Mouse (Mus musculus): ENCODE results near the gene Gm21304.
"Not testable (repeated sequence)": the region's sequence is repeated elsewhere in the genome, so short reads cannot be mapped to it uniquely, and the experiment has no call there.

Gm21304 gene

DNA sequence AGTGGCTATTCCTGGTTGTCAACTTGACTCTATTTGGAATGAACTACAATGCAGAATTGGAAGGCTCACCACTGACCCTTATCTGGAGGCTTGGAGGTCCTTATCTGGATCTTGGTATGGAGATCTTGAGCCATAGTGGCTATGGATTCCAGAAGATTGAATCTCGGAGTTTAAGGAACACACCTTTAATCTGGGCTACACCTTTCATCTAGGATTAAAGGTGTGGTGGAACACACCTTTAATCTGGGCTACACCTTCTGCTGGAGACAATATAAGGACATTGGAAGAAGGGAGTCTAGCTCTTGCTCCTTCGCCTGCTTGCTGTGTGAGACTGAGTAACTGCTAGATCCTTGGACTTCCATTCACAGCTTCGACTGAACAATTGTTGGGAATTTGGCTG is at the start of gene Gm21304:
Gene Gm21304, plus strand, starts transcription at position 301 of the 400 bp plus-strand sequence.
- DNase-seq = not testable (repeated sequence)

DNA sequence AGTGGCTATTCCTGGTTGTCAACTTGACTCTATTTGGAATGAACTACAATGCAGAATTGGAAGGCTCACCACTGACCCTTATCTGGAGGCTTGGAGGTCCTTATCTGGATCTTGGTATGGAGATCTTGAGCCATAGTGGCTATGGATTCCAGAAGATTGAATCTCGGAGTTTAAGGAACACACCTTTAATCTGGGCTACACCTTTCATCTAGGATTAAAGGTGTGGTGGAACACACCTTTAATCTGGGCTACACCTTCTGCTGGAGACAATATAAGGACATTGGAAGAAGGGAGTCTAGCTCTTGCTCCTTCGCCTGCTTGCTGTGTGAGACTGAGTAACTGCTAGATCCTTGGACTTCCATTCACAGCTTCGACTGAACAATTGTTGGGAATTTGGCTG is 25.6 kb upstream of the Gm21304 start, which contains the start of gene Gm21293:
Gene Gm21293, plus strand, starts transcription at position 301 of the 400 bp plus-strand sequence.
- DNase-seq = not testable (repeated sequence)

DNA sequence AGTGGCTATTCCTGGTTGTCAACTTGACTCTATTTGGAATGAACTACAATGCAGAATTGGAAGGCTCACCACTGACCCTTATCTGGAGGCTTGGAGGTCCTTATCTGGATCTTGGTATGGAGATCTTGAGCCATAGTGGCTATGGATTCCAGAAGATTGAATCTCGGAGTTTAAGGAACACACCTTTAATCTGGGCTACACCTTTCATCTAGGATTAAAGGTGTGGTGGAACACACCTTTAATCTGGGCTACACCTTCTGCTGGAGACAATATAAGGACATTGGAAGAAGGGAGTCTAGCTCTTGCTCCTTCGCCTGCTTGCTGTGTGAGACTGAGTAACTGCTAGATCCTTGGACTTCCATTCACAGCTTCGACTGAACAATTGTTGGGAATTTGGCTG is 17.1 kb upstream of the Gm21304 start, which contains the start of gene Gm6763:
Gene Gm6763, plus strand, starts transcription at position 301 of the 400 bp plus-strand sequence.
- DNase-seq = not testable (repeated sequence)

DNA sequence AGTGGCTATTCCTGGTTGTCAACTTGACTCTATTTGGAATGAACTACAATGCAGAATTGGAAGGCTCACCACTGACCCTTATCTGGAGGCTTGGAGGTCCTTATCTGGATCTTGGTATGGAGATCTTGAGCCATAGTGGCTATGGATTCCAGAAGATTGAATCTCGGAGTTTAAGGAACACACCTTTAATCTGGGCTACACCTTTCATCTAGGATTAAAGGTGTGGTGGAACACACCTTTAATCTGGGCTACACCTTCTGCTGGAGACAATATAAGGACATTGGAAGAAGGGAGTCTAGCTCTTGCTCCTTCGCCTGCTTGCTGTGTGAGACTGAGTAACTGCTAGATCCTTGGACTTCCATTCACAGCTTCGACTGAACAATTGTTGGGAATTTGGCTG is 8.6 kb upstream of the Gm21304 start, which contains the start of gene Gm8764:
Gene Gm8764, plus strand, starts transcription at position 301 of the 400 bp plus-strand sequence.
- DNase-seq = not testable (repeated sequence)

DNA sequence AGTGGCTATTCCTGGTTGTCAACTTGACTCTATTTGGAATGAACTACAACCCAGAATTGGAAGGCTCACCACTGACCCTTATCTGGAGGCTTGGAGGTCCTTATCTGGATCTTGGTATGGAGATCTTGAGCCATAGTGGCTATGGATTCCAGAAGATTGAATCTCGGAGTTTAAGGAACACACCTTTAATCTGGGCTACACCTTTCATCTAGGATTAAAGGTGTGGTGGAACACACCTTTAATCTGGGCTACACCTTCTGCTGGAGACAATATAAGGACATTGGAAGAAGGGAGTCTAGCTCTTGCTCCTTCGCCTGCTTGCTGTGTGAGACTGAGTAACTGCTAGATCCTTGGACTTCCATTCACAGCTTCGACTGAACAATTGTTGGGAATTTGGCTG is 8.4 kb downstream of the Gm21304 start, which contains the start of gene Gm21312:
Gene Gm21312, plus strand, starts transcription at position 301 of the 400 bp plus-strand sequence.
- not testable (repeated sequence) for DNase-seq

DNA sequence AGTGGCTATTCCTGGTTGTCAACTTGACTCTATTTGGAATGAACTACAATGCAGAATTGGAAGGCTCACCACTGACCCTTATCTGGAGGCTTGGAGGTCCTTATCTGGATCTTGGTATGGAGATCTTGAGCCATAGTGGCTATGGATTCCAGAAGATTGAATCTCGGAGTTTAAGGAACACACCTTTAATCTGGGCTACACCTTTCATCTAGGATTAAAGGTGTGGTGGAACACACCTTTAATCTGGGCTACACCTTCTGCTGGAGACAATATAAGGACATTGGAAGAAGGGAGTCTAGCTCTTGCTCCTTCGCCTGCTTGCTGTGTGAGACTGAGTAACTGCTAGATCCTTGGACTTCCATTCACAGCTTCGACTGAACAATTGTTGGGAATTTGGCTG is 16.9 kb downstream of the Gm21304 start, which contains the start of gene Gm20765:
Gene Gm20765, plus strand, starts transcription at position 301 of the 400 bp plus-strand sequence.
- not testable (repeated sequence) for DNase-seq

DNA sequence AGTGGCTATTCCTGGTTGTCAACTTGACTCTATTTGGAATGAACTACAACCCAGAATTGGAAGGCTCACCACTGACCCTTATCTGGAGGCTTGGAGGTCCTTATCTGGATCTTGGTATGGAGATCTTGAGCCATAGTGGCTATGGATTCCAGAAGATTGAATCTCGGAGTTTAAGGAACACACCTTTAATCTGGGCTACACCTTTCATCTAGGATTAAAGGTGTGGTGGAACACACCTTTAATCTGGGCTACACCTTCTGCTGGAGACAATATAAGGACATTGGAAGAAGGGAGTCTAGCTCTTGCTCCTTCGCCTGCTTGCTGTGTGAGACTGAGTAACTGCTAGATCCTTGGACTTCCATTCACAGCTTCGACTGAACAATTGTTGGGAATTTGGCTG is 25.4 kb downstream of the Gm21304 start, which contains the start of gene Gm4340:
Gene Gm4340, plus strand, starts transcription at position 301 of the 400 bp plus-strand sequence.
- not testable (repeated sequence) for DNase-seq

DNA sequence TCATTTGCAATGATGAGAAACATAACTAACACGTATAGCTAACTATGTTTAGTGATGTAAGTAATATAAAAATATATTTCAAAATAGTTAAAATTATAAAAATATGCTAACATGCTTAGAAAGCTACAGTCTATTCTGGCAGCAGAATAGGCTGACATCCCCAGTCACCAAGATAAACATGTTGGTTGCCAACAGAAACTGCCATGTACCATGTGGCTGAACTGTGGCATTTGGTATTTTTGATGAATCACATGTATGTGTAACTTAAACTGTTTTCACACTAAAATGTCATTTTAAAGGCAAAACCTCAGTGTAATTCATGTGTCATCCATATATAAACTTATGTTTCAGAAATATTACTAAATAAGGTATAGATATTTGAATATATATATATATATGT is 41.3 kb downstream of the Gm21304 start:
- DNase-seq = no peak

DNA sequence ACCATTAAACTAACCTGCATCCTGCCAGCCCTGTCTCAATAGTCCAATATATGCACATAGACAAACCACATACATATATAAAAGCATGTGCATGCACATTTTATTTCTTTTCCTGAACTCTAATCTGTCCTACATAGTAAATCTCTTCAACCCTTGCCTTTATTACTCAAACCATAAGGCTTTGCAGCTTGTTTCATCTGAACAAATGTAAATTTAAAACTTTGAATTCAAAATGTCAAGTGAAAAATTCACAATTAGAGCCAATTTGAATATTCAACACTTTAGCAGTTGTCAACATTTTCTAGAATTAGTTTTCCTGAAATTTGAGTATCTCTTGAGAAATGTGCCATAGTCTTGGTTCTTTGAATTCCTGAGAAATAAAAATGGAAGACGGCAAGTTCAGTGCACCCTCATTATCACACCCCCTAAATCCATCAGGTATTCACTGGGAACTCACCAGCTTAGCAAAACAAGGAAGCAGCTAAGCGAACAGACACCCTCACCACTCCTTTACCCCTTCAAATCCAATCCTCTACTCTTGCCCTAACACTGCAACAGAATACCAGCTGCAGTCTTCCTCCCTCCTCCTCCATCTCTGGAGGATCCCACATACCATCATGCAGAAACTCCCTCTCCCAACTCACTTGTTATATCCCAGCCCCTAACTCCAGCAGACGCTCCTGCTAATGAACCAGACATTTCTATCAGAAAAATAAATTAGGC is 42.1 kb downstream of the Gm21304 start:
- no peak for DNase-seq

DNA sequence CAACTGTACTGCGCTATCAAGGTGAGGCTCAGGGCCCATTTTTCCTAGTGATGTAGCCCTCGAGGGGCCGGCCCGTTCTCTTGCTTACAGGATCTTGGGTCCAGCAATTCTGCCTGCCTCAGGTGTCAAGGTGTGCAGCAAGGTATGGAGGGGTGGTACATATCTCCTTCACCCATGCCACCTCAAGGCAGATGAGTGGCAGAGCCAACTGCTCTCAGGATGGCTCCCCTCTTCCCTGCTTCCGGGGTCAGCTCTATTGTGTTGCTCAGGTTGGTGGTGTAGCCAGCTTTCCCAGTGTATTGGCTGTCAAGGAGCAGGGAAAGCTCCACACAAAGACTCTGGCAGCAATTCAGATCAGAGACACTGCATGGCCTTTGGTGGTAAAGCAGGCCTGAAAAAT is 46.2 kb downstream of the Gm21304 start:
- DNase-seq = no peak
